Mouse (Mus musculus): ENCODE results near the gene Armc9.

The Armc9 gene

DNA sequence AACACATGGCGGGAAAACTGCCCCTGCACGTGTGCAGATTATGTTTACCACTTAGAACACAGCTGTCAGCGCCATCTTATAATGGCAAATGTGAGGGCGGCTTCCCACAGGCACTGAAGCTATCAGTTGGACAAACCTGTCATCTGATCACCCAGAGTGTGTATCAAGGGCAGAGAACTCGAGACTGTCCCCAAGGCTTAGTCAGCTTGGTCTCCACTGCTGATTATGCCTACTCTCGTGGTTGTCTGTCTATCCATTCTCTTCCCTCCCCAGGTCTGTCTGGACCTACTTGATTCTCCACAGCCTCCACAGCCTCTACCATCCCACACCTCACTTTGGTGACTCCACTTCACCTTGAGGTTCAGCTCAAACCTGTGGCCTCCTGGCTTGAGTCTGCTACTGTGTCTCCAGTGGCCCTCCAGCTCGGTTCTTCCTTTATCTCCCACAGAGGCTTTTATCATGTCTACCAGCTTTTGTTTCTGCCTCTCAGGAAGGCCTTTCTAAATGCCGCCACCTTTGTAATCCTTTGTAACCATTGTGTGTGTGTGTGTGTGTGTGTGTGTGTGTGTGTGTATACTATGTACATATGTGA lies 166.3 kb downstream of the Armc9 start:
- no peak for DNase-seq

All from cerebellum, adult 11 months (tissue).